Mouse (Mus musculus) spleen, embryonic (tissue): ENCODE measurements around the gene Dcakd.

Source experiments
- CTCF ChIA-PET: fragments of 350-600 bp; sonication (Branson Sonifier 250); formaldehyde crosslinking; loops from one replicate; lab custom pipeline; 2022; lab: Charles Lee

Dcakd gene

DNA sequence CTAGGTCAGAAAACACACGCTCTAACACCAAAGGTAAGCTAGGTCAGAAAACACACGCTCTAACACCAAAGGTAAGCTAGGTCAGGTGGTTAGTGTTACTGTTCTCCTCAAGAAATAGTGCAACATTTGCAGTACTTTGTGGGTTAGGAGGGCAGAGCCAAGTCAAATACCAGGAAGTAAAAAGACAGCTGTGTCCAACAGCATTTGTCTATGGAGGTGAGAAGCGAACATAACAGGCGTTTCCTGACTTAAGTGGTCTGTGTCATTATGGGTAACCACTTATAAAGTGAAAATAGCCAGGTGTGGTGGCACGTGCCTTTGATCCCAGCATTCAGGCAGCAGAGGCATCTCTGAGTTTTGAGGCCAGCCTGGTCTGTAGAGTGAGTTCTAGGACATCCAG lies 21.5 kb upstream of the Dcakd start:
- CTCF ChIA-PET = no interaction called here

DNA sequence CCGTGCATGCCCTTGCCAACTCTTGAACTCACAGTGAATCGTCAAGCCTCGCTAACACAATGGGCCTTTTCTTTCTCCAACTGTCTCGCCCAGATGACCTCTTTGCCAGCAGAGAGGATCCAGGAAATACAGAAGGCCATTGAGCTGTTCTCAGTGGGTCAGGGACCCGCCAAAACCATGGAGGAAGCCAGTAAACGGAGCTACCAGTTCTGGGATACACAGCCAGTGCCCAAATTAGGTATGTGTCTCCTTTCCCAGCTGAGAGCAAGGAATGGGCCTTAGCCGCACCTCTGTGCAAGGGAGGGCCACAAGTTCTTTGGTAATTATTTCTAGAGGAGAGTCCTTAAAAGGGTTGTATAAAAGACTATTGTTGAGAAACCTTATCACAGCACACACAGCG lies 18.2 kb upstream of the Dcakd start:
- CTCF ChIA-PET = no interaction called here

DNA sequence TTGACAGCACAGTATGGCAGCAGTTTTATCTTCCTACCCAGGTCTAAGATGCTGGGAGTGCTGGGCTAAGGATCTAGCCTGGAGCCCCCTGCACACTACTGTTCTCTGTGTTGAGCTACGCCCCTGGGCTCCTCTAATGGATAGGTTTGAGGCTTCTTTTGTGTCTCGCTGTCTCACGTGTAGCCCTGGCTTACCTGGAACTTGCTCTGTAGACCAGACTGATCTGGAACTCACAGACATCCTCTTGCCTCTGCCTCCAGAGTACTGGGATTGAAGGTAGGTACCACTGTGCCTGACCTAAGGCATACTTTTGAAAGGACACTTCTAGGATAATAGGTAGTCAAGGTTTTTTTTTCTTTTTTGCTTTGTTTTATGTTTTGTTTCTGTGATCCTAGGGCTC lies 15.8 kb upstream of the Dcakd start:
- CTCF ChIA-PET = no interaction called here

DNA sequence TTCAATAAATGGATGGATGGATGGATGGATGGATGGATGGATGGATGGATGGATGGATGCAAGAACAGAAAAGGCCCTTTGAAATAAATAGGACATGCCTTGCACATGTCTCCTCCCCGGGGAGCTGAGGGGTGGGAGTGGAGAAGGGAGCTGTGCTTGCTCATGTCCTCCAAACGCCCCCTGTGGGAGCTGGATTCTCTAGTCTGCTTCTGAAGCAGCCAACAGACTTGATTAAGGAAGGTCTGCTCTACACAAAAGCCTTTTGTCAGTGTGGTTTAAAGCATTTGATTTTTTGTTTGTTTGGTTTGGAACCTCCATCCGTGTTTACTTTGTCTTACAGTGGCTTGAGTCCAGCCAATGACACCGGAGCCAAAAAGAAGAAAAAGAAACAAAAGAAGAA lies 14.7 kb upstream of the Dcakd start:
- CTCF ChIA-PET = interaction anchor here (0.7 kb wide), 1 partner anchor 291 kb away, joined by 3 read pairs; no protein-coding TSS in a partner anchor

DNA sequence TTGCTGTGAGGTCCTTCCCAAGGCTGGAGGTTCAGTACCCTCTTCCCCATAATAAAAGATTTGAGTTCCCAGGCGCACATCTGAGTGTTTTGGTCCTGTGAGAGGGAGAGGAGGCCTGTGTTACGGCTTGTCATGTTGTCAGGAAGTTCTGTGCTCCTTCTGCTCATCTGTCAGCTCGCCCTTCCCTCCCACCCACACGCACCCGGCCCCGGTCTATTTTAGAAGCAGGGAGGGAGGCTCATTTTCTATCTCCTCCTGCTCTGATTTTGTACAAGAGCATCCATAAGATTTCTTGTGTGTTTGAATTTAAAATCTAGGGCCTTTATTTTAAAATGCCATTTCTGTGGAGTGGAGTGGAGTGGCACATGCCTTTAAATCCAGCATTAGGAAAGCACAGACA lies 9.9 kb upstream of the Dcakd start:
- CTCF ChIA-PET = no interaction called here

DNA sequence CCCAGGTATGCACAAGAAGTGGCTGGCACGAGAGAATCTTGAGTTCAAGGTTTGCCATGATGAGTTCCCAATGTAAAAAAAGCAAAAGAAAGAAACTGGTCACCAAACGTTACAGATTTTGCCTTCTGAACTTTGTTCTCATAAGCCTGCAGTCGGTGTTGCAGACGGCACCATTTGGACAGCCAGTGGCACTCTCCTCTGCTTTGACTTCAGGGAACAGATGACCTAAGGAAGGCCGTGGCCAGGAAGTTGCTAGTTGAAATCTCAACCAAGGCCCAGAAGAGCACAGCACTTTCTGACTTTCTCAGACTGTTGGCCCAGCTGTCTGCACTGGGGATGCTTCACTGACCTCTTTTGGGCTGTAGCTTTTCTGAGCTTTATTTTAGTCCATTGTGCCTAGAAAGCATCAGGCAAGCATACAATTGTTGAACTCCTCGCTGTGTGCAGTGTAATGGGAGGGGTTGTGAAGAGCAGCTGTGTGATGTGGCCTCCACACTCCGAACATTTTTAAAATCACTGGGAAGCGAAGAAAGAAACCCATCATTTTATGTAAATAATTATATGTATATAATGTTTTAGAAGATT lies 8.8 kb upstream of the Dcakd start:
- CTCF ChIA-PET = interaction anchor here (0.6 kb wide), 1 partner anchor 16 kb away, joined by 3 read pairs; no protein-coding TSS in a partner anchor

DNA sequence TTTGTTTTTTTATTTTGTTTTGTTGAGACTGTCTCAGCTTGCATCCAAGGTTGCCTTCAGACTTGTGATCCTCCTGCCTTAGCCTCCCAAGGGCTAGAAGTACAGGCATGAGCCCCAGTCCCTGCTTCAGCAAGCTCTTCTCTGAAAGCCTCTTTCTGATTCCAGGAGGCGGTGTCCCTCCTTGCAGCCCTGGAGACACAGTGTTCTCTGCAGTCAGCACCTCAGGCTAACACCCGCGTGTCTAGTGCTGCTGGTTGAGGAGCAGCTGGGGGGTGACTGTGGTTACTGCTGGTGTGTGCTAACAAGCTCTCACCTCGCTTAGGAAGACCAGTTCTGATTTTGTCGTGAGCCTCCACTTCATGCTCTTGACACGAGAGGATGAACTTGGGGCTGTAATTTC lies 6.9 kb upstream of the Dcakd start:
- CTCF ChIA-PET = no interaction called here

- CTCF ChIA-PET = no interaction called here
Observed at GRCm38 (mm10) chr11:103033030-103033429, 4.9 kb upstream of the Dcakd start.

DNA sequence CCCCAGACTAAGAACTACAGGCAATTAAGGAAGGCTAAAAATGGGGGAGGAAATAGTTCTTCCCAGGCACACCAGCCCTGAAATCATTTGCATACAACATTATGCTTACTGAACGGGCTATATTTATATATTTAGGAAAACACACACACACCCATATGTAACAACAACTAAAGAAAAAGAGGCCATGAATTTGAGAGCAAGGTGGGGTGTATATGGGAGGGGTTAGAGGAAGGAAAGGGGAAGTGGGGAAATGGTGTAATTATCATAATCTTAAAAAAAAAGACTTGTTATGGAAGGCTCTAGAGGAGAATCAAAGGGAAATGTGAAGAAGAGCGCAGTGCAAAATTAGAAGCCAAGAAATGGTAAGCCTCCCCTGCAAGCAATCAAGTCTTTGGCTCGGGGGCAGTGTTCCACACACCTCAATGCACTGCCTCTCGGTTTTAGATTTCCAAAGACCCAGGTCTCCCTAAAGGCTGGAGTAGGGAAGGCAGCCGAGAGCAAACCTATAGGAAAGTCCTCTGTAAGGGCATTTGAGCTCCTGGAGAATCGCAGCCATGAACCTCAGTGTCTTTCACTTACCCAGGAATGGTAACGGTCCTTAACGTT lies 460 bp downstream of the Dcakd start:
- CTCF ChIA-PET = no interaction called here

- CTCF ChIA-PET = no interaction called here
Observed at GRCm38 (mm10) chr11:103026901-103027300, 1.2 kb downstream of the Dcakd start.

GRCm38 (mm10) chr11:103023974-103024373 lies 4.2 kb downstream of the Dcakd start:
- CTCF ChIA-PET = no interaction called here

GRCm38 (mm10) chr11:103020713-103021335 lies 7.3 kb downstream of the Dcakd start:
- CTCF ChIA-PET = no interaction called here

DNA sequence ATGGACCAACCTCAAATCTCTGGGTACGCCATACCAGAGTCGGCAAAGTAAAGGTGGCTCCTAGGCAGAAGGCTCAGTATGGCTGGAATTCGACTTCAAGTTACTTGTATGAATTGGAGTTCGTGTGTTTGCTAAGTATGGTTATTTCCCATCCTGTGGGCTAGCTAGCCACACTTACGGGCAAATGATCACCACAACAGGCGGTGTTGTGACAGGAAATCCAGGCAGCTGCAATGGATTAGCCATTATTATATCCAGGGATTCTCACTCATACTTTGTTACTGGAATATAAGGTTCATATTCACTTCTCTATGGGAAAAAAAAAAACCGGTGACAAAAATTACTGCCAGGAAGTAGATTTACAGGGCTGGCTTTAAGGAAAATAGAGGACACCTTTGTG lies 8.8 kb downstream of the Dcakd start:
- CTCF ChIA-PET = no interaction called here

- CTCF ChIA-PET = no interaction called here
Observed at GRCm38 (mm10) chr11:103018860-103019259, 9.3 kb downstream of the Dcakd start.

DNA sequence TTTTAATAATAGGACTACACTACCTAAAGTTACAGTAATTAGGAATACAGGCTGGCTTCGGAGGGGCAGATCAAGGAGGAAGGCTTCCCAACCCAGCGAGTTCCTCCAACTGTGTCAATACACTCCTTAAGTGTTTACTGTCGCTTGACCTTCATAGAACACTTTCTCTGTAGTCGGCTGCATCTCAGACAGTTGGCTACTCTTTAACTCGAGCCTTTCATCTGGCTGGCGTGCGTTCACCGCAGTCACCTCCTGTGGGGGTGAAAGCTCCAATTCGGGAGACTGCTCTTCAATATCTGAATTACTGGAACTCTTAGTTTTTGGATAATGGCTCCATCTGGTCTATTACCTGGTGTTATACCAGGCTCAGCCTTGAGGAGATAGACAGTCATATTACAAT lies 10.5 kb downstream of the Dcakd start:
- CTCF ChIA-PET = interaction anchor here (0.6 kb wide), 1 partner anchor 144 kb away, joined by 4 read pairs; no protein-coding TSS in a partner anchor

DNA sequence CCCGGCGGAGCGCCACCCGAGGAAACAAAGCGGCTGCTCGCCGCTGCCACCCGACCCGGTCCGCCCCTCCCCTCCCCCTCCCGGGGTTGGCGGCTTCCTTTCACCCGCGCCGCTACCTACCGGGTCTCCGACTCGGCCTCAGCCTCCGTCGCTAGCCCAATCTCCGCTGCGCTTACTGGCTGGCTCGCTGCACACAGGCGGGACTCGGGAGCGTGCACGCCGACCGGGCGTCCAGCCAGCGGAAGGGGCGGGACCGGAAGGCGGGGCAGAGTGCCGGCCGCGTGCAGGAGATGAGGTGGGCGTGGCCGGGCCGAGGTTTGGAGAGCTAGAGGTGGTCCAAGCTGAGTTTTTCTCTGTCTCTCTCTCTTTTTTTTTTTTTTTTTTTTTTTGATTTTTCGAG lies 11.2 kb downstream of the Dcakd start:
- CTCF ChIA-PET = no interaction called here

DNA sequence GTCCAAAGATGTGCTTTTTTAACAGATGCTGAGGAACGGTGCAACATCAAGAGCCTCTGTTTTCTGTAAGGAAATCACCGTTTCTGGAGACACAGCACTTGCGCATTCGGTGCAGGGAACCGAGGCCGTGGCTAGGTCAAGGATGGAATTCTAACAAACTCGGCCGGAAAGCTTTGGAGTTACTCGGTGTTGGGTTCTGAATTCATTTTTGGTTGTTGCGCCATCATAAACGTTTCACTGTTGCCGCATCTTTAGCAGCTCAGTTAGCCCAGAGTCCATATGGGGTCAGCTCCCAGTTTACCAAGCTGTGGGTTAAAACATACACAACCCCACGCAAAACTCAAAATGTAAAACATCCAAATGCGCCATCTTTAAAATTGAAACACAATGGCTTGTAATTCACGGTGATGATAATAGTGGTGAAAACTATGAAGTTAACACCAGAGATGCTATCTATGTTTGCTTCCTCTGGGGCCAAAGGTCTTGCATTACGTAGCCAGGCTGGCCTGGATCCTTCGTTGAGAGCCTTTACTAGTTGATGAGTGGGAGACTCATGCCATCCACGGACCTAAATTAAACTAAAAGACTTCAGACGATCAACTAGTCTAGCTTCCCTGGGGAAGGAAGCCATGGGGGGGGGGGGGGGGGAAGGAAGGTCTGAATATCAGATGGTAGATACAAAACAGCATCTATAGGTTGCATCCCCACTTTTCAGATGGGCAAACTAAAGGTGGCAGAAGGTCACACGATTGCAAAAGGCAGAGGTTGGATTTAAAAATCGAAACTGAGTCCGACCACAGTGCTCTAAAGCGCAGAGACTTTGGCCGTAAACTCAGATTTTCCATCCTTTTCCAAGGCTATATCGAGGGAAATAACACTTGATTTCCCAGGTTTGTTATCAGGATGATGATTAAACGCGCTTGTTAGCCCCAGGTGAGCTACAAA lies 12.0 kb downstream of the Dcakd start:
- CTCF ChIA-PET = interaction anchor here (0.6 to 0.7 kb wide), 3 partner anchors 109 to 850 kb away, joined by 3 to 9 read pairs (median 5); no protein-coding TSS in a partner anchor

DNA sequence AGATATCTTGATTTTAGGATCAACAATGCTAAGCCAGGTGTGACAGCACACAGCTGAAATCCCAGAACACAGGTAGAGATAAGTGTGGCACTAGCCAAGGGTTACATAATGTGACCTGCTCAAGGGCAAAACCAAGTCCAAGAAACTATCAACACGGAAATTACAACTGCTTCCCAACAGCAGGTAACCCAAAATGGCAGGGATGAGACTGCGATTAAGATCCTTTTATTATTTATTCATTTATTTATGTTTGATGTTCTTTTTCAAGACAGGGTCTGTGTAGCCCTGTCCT lies 17.0 kb downstream of the Dcakd start:
- CTCF ChIA-PET = no interaction called here

DNA sequence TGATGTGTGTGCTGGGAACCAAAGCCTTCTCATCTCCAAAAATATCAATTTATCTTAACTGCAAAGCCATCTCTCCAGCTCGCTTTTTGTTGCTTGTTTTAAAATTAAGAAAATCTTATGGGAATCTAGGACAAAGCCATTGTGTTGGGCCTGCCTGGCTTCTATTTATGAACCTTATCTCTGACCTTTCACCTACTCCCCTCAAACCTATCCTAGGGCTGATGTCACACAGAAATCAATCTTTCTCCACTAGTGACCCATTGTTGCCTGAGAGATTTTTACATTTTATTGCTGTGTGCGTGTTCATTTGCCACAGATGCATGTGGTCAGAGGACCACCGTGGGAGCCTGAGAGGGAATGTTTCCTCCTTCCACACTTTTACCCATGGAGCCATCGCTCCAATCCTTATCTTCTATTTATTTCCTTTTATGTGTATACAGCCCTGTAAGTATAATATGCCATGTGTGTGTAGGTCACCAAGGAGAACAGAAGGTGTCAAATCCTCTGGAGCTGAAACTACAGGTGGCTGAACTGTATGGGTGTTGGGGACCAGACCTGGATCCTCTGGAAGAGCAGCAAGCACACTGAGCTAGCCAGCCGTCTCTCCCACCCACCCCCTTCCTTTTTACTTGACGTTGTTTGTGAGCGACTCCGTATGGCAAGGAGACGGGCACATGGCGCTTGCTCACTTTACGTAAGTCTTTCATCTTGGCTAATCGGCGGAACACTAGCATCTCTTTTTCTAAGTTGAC lies 17.5 kb downstream of the Dcakd start:
- CTCF ChIA-PET = no interaction called here

GRCm38 (mm10) chr11:103009208-103009607 lies 18.9 kb downstream of the Dcakd start:
- CTCF ChIA-PET = interaction anchor here (0.5 kb wide), 1 partner anchor 433 kb away, joined by 9 read pairs; no protein-coding TSS in a partner anchor

DNA sequence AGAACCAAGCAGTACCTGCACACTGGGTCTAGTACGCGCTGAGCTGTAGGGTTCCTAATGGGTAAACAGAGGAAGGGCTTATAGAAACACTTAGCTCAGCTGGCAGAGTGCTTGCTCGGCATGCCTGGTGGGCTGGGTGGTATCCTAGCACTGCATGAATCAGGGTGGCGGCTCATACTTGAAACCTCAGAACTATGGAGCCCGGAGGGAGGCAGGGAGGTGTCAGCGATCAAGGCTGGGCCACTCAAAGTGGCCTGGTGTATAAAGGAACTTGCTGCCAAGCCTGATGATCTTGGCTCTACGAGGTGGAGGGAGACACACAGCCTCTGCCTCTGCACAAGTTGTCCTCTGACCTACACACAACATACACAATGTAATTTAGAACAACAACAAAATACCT lies 19.6 kb downstream of the Dcakd start:
- CTCF ChIA-PET = interaction anchor here (0.5 kb wide), 1 partner anchor 432 kb away, joined by 9 read pairs; no protein-coding TSS in a partner anchor
